Mouse (Mus musculus) hindbrain, embryonic 11.5 days (tissue): Measurements from ENCODE around the gene Ramp2. TPM values are rescaled to one million over a fixed set of nuclear protein-coding genes. Genes with fewer than 3 reads are reported as not detected.
A peak's percentile ranks its signal among the peaks of the same experiment; 100 is the strongest.

Experiments
- ATAC-seq: fragments of 200-750 bp; cut with Nextera tagmentation; 2 replicates; pipeline ENCODE4 v1.8.0; 2017; ENCODE audit warnings: mild to moderate bottlenecking, moderate TSS enrichment, moderate library complexity; ENCODE audit not compliant: low FRiP score
- DNase-seq: peaks from one replicate; pipeline ENCODE4 v3.0.0-alpha.2; 2015; ENCODE audit warnings: low spot score
- H3K27ac ChIP-seq: fragments of 300-500 bp; sonication (generic); 2 replicates; pipeline ENCODE4 v1.5.1; 2014; ENCODE audit warnings: mild to moderate bottlenecking, low read depth, low read length
- H3K27me3 ChIP-seq: fragments of 300-500 bp; sonication (generic); 2 replicates; pipeline ENCODE4 v1.6.1; 2014; ENCODE audit warnings: mild to moderate bottlenecking, low read length, moderate library complexity, mixed read lengths; ENCODE audit not compliant: control insufficient read depth, insufficient read depth
- H3K36me3 ChIP-seq: fragments of 300-500 bp; sonication (generic); 2 replicates; pipeline ENCODE4 v1.6.1; 2014; ENCODE audit warnings: mild to moderate bottlenecking, low read length, moderate library complexity, mixed read lengths; ENCODE audit not compliant: control insufficient read depth, insufficient read depth
- H3K4me1 ChIP-seq: fragments of 300-500 bp; sonication (generic); replicated peaks from 2 replicates; pipeline ENCODE4 v1.6.1; 2014; ENCODE audit warnings: low read length, mixed read lengths; ENCODE audit not compliant: control insufficient read depth, insufficient read depth
- H3K4me2 ChIP-seq: fragments of 300-500 bp; sonication (generic); replicated peaks from 2 replicates; pipeline ENCODE4 v1.6.1; 2014; ENCODE audit warnings: mild to moderate bottlenecking, low read depth, low read length
- H3K4me3 ChIP-seq: fragments of 300-500 bp; sonication (generic); 2 replicates; pipeline ENCODE4 v1.5.1; 2014; ENCODE audit warnings: low read depth, low read length
- H3K9ac ChIP-seq: fragments of 300-500 bp; sonication (generic); 2 replicates; pipeline ENCODE4 v1.6.1; 2014; ENCODE audit warnings: low read depth, low read length
- H3K9me3 ChIP-seq: fragments of 300-500 bp; sonication (generic); 2 replicates; pipeline ENCODE4 v1.6.1; 2016; ENCODE audit warnings: low read length; ENCODE audit not compliant: control insufficient read depth
- WGBS: fragments of 180-500 bp; shearing (Covaris S2); extraction: QIAGEN DNeasy Blood & Tissue Kit; methylation state at CpG from one replicate; pipeline ENCODE4 v1.1.7; 2014; 5-methylcytosine and 5-hydroxymethylcytosine counted together
- polyA plus RNA-seq: library from polyadenylated mRNA; unstranded; fragments of >200 nt; fragmentation: Nextera tagmentation; extraction: Ambion mirVana; gene quantifications from 2 replicates; pipeline ENCODE4 v1.2.1, GENCODE M21; 2014

Gene Ramp2
- polyA plus RNA-seq, 1 experiment from 2014 or later: 71.9 TPM

DNA sequence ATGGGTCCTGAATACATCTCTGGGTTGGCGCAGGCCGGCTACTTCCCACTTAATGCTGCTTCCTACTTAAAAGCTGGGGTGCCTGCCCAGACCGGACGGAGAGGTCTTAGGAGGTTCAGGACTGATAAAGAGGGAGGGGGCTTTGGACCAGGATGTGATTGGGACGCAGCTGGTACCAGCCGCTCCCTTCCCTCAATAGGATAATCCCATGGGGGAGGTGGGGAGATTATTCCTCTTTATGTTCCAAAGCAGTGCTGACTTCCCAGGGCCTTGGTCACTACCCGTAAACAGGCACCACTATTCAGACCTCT is 829 bp downstream of the Ramp2 start:
- Histone ChIP-seq H3K27me3 (peaks cover 14% of the 10 kb centered on the region), H3K9ac (peak overlapping the region; percentile 69), H3K27ac (no peak overlapping the region), H3K9me3 (no peaks in the 10 kb centered on the region), H3K4me3 (peak overlapping the region; percentile 60), H3K36me3 (no peaks in the 10 kb centered on the region), H3K4me1 (no peaks in the 10 kb centered on the region; the same call in none of the 2 replicates), H3K4me2 (peak overlapping the region; percentile 99)
- DNase-seq (no peak), ATAC-seq (no peak)
- WGBS: 2% methylated on average over 7 of the region's 7 CpGs

DNA sequence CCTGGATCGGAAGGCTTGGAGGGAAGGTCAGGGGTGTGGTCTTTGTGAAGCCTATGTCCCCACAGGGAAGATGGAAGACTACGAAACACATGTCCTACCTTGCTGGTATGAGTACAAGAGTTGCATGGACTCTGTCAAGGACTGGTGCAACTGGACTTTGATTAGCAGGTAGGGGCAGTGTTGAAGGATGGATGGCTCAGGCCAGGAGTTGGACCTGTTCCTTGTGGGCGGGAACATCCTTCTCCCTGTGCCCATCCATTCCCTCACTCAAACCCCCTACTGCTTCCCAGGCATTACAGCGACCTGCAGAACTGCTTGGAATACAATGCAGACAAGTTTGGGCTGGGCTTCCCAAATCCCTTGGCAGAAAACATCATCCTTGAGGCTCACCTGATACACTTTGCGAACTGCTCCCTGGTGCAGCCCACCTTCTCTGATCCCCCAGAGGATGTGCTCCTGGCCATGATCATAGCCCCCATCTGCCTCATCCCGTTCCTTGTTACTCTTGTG is 1.7 kb downstream of the Ramp2 start:
- Histone ChIP-seq H3K36me3 (no peaks in the 10 kb centered on the region), H3K4me2 (0 out of 2 replicates have a peak overlapping the region, but pooled peaks have one; percentile 3), H3K4me1 (no peaks in the 10 kb centered on the region; the same call in none of the 2 replicates), H3K27me3 (peaks cover 14% of the 10 kb centered on the region), H3K9me3 (no peaks in the 10 kb centered on the region), H3K4me3 (no peak overlapping the region), H3K9ac (no peak overlapping the region), H3K27ac (no peak overlapping the region)
- ATAC-seq (no peak), DNase-seq (no peak)
- WGBS: 86% methylated on average over 6 of the region's 6 CpGs

DNA sequence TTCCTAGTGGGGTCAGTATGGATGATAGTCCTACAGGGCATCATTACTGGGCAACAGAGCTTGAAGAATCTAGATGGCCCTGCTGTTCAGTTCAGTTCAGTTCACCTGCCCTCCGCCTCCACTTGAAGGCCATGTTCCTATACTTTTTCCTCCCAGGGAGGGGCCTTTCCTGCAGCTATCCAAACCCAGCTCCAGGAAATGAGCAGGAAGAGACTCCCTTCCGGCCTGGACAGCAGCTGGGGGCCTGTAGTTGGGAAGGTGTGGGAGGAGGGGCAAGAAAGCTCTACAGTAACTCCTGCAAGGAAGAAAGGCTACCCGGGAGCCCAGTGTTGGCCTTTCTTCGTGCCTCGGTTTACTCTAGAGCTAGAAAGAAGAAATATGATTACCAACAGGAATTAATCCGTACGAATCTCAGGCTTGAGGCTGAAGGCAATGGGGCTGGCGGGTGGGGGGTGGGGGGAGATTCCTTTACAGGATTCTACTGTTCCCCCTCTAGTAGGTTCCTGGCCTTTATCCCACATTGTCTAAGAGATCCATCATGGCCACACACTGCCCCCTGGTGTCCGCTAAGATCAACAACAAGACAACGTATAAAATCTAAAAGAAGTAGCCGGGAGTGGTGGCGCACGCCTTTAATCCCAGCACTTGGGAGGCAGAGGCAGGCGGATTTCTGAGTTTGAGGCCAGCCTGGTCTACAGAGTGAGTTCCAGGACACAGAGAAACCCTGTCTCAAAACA is 2.6 kb downstream of the Ramp2 start:
- H3K4me3 ChIP-seq: no peak overlapping the region
- H3K9me3 ChIP-seq: no peaks in the 10 kb centered on the region
- no peak overlapping the region for H3K27ac ChIP-seq
- ATAC-seq (no peak), DNase-seq (peak; percentile 80)
- no peak overlapping the region for H3K4me2 ChIP-seq
- WGBS: 39% methylated on average over 14 of the region's 14 CpGs
- H3K4me1 ChIP-seq: no peaks in the 10 kb centered on the region; the same call in none of the 2 replicates
- H3K27me3 ChIP-seq: peaks cover 14% of the 10 kb centered on the region
- no peaks in the 10 kb centered on the region for H3K36me3 ChIP-seq
- H3K9ac ChIP-seq: no peak overlapping the region

DNA sequence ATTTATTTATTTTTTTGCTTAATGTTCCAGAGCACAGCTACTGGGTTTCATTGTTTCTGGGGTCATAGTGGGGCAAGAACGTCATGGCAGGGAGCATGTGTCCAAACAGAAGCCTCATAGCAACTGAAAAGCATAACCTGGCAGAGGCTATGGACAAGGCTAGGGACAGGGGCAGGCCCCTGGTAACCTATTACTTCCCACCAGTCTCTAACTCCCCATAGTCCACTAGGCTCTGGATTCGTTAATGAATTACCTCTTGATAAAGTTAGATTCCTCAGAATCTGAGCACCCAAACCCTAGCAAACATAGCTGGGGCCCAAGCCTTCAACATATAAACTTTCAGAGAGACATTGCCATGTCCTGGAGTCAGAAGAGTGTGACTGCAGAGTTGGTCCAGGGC is 5.2 kb downstream of the Ramp2 start:
- Histone ChIP-seq H3K4me1 (peaks cover 3% of the 10 kb centered on the region), H3K9ac (no peak overlapping the region), H3K9me3 (no peaks in the 10 kb centered on the region), H3K27me3 (peaks cover 14% of the 10 kb centered on the region), H3K4me2 (no peak overlapping the region), H3K27ac (no peak overlapping the region), H3K36me3 (no peaks in the 10 kb centered on the region), H3K4me3 (no peak overlapping the region)
- ATAC-seq (no peak), DNase-seq (no peak)
- WGBS: 66% methylated on average over 2 of the region's 2 CpGs

DNA sequence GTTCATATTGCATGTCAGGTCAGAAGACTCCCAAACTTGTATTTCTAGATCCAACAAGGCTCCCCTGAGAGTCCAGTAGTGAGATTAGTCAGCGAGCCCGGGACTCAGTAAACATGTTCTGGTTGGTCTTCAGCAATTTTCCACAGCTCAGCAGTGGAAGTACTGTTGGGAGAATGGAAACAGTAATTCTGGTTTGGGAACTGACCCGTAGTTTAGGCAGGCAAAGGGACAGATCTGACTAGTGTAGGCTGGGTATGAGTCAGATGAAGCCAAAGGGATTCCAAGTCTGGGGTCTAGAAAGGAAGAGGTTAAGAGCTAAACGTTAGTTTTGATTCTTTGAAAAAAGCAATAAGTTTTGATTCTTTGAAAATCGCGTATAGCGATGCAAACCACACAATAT is 7.1 kb downstream of the Ramp2 start:
- Histone ChIP-seq H3K36me3 (no peaks in the 10 kb centered on the region), H3K9me3 (no peaks in the 10 kb centered on the region), H3K27ac (peak overlapping the region; percentile 87), H3K9ac (peak overlapping the region; percentile 93), H3K4me3 (peak overlapping the region; percentile 78), H3K27me3 (peaks cover under 1% of the 10 kb centered on the region), H3K4me1 (peaks cover 3% of the 10 kb centered on the region; the same call in 1 of the 2 replicates), H3K4me2 (peak overlapping the region; percentile 86)
- DNase-seq (peak; percentile 47), ATAC-seq (no peak)
- WGBS: 13% methylated on average over 7 of the region's 7 CpGs

DNA sequence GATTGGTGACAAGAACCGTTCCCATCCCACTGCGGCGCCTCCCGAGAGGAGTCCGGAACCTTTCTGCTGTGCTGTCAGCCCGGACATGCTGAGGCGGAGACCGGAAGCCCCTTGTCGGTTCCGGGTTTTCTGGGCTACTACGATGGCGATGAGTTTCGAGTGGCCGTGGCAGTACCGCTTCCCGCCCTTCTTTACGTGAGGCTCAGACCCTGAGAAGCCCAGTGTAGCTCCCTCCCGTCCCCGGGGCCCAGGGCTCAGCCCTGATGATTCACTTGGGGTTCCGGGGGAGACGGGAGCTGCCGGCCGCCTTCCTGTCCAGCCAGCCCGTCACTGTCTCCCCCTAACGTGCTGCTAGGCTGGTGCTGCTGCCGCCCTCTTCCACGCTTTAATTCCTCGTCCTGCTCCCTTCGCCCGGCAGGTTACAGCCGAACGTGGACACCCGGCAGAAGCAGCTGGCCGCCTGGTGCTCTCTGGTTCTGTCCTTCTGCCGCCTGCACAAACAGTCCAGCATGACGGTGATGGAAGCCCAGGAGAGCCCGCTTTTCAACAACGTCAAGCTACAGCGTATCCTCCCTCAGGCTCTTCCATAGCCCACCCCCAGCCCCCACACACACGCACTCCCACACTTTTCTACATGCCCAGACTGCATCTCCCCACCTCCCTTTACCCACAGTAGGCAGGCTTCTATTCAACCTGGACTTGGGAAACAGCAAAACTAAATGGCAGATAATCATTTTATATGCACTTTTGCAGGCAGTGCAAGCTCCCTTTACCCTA is 8.0 kb downstream of the Ramp2 start, which contains the start of gene Vps25:
Vps25 (plus strand) TSS at position 95 of the 777 bp plus-strand sequence.
- peak within 1 kb of the TSS; percentile 93 for H3K9ac ChIP-seq
- peak within 1 kb of the TSS; percentile 78 for H3K4me3 ChIP-seq
- peaks cover 4% of the 10 kb centered on the region; the same call in 1 of the 2 replicates for H3K4me1 ChIP-seq
- WGBS: under 1% methylated on average over 40 of the region's 40 CpGs
- 0 out of 2 replicates have a peak, but pooled peaks have one; percentile 45 for ATAC-seq
- no peaks in the 10 kb centered on the region for H3K27me3 ChIP-seq
- peak within 1 kb of the TSS; percentile 86 for H3K4me2 ChIP-seq
- no peaks in the 10 kb centered on the region for H3K9me3 ChIP-seq
- no peaks in the 10 kb centered on the region for H3K36me3 ChIP-seq
- H3K27ac ChIP-seq: peak within 1 kb of the TSS; percentile 87
- peak; percentile 91 for DNase-seq

DNA sequence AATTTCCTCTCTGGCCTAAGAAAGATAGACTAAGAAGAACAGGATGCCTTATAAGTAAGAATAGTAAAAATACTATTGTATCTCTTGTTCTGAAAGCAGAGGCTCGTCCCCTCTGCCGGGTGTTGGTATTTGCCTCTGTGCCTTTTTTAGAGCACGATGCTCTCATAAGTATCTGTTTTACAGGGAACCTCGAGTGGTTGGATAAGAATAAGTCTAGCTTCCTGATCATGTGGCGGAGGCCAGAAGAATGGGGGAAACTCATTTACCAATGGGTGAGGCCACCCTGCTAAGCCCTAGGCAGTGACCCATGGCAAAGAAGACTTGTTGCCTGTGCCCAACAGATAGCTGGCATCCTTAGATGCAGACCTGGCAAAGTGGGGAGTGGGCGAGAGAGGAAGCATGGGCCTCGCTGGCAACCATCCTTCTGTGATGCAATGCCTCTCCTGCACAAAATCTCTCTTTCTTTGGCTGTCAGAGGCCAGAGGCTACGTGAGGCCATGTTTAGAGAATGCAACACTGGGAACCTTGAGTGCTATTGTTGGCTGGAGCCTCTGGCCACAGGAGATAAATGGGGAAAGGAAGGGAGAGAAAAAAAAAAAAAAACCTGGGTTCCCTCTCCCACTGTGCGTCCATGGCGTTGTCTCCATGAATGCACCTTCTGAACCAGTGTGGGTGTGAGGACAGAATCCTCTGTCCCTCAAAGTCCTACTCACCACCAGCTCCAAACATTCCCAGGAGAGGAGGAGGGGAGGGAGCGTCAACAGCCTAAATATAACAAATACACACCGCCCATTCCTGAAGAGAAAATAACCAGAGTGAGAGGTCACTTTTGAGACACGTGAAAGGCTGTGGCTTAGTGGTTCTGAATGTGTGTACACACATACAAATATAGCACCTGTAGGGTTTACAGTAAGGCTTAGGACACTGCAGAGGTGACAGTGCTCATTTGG is 10.3 kb downstream of the Ramp2 start:
- peaks cover 14% of the 10 kb centered on the region for H3K4me1 ChIP-seq
- WGBS: 93% methylated on average over 13 of the region's 13 CpGs
- H3K9me3 ChIP-seq: no peaks in the 10 kb centered on the region
- no peak for DNase-seq
- ATAC-seq: no peak
- H3K27me3 ChIP-seq: 0 out of 2 replicates have a peak, but pooled peaks cover 2% of the 10 kb centered on the region
- no peaks in the 10 kb centered on the region for H3K36me3 ChIP-seq
- H3K4me2 ChIP-seq: no peak overlapping the region
- H3K27ac ChIP-seq: no peak overlapping the region
- H3K4me3 ChIP-seq: no peak overlapping the region
- H3K9ac ChIP-seq: no peak overlapping the region

DNA sequence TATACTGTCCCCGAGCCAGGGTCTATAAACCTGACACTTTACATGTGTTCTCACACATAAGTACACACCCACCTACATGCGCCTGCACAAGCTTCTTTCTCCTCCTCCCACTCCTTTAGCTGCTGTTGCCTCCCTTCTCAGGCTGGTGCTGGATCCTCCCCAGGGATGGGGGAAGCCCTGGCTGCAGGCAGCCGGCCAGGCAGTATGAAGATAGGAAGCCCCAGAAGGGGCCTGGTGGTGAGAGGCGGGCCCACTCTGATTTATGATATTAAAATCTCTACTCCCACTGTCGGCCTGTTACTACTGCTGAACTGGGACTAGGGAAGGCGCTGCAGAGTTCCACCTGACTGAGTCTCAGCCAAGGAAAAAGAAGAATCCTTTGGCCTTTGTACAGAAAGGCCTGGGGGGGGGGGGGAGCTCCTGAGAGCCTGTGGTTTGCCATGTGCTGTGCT is 13.5 kb downstream of the Ramp2 start:
- ATAC-seq (no peak), DNase-seq (no peak)
- Histone ChIP-seq H3K9me3 (no peaks in the 10 kb centered on the region), H3K9ac (0 out of 2 replicates have a peak overlapping the region, but pooled peaks have one; percentile 53), H3K4me1 (peaks cover 18% of the 10 kb centered on the region), H3K27ac (peak overlapping the region; percentile 61; the same call in 1 of the 2 replicates), H3K27me3 (peaks cover 31% of the 10 kb centered on the region), H3K4me2 (peak overlapping the region; percentile 77), H3K36me3 (no peaks in the 10 kb centered on the region), H3K4me3 (no peak overlapping the region)
- 54% methylated on average over 6 of the region's 6 CpGs for WGBS
